Mouse (Mus musculus) frontal cortex, postnatal 14 days (tissue): Measurements from ENCODE around the gene Hdac5.

Experiments
- DNase-seq, 2 experiments: peaks; one replicate each; pipeline ENCODE4 v3.0.0; 2022; ENCODE audit warnings: low spot score in 2 of 2

The Hdac5 gene

DNA sequence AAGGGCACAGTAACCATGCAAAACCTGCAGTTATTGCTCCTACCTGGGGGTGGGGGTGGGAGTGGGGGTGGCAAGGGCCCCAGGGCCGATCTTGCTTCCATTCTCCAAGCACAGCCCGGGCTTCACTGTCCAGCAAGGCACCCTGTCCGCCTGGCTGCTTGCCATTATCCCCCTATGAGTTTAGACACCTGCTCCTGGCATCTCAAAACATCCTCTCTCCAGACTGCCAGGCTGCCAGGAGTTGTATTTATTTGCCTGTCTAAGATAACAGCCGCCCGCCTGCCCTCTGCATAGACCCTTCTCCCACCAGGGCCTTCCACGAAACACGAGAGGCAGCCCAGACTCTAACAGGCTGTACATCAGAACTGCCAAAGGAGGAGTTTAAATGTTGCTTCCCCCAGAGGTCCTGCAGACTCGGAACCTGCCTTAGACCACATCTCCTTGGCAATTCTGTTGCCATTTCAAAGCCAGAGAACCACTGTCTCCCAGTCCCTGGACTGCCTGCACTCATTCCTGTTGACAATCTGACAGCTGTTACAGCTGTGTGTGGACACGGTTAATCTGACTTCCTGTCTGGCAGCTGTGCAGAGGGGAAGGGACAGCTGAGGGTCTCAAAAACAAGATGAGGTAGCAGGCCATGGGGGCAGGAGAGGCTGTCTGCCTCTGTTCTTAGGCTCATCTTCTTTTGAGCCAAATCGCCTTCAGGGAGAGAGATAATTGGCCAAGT is 15.4 kb downstream of the Hdac5 start:
- no peak for DNase-seq

DNA sequence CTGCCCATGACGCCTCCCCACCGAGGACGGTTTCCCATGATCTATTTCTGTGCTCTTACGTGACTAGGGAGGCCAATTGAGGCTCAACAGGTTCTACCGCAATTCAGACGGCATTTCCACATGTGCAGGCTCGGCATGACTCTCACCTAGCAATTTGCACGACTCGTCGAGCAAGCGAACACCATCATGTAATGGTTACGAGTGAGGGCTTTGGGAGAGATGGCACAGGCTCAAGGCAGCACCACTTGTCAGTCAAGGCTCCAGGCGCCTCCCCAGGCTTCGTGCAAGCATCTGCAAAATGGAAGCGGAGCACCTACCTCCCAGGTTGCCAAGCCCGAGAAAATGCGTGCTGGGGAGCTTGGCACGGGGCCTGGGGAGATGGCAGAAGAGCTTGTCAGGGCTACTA is 18.0 kb downstream of the Hdac5 start:
- DNase-seq, result no peak

- no peak for DNase-seq
Measured at GRCm38 (mm10) chr11:102211011-102211410, 19.0 kb downstream of the Hdac5 start.

DNA sequence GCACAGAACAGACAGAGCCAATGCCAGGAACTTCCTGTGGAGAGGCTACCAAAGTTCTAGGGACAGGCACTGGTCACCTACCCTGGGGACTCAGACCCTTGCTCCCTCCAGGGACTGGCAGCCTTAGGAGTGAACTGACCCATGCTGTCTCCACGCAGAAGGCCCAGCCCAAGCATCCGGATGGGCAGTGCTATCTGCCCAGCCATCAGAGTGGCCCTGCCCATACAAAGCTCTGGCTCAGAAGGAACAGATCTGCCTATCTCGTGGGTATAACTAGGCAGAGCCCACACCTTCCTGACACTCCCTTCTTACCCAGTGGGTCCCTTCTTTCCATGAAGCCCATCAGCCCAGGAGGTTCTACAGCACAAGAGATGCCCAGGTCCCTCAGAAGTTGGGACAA is 19.8 kb downstream of the Hdac5 start:
- DNase-seq, result no peak

DNA sequence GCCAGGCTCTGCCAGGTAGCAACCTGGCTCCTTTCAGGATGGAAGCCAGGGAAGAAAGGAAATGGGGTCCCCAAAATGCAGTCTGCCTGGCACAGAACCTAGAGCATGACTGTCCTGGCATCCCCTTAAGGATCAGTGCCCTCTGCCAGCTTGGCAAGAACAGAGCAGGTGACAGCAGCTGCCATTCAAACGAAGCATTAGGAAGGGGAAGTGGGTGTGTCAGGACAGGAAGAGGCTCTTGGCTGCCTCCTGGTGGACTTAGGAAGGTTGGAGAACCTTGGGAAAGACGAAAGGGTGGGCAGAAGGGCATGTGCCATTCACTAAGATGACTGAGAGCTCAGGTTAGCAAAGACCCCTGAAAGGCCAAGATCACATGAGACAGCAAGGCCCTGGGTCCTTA is 20.2 kb downstream of the Hdac5 start:
- DNase-seq, result no peak

DNA sequence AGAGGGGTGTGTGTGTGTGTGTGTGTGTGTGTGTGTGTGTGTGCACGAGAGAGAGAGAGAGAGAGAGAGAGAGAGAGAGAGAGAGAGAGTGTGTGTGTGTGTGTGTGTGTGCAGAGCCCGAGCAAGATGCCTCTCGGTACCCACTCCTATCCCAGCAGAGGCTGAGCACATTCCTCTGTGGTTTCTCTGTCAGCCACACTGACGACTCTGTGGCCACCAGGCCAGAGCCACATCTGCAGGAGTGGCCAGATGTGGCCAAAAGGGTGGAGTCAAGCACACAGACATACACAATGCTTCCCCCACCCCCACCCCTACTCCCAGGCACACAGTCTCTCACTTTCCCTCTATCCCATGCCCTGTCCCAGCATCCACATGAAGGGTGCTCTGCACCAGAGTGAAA is 21.1 kb downstream of the Hdac5 start:
- no peak for DNase-seq

GRCm38 (mm10) chr11:102207825-102208777 is 21.9 kb downstream of the Hdac5 start:
- DNase-seq, result no peak

DNA sequence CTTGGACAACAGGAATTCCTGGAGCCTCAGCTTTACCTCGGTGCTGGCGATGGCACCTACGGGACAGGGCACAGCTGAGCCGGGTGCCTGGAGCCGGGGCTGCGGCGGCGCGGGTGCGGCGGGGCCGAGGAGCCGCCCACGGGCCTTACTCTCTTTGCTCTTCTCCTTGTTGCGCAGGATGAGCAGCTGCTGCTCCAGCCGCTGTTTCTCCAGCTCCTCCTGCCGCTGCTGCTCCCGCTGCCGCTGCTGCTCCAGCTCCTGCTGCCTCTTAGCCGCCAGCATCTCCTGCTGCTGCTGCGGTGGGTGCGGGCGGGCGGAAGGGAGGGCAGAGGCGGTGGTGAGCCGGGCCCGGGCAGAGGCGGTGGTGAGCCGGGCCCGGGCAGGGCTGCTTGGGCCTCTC is 23.5 kb downstream of the Hdac5 start:
- DNase-seq, result no peak

DNA sequence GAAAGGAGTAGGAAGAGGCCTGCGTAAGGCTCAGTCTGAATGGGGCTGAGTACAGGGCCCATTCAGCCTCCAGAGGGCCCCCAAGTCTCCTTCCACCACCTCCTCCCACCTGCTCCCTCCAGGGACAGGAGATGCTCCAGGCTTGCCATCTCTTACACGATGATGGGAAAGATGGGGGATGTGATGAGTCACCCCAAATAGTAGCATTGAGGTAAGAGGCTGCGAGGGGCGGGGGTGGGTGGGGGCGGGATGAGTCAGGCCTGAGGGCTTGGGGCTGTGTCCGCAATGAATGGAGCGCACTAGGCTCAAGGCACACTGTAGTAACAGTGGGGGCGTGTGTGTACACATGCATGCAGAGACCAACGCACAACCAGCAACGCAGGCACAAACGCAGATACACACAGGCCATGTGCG is 28.6 kb downstream of the Hdac5 start:
- DNase-seq, result no peak

GRCm38 (mm10) chr11:102199856-102200255 is 30.1 kb downstream of the Hdac5 start:
- peak in 1 of 2 experiments; percentile 4 for DNase-seq

DNA sequence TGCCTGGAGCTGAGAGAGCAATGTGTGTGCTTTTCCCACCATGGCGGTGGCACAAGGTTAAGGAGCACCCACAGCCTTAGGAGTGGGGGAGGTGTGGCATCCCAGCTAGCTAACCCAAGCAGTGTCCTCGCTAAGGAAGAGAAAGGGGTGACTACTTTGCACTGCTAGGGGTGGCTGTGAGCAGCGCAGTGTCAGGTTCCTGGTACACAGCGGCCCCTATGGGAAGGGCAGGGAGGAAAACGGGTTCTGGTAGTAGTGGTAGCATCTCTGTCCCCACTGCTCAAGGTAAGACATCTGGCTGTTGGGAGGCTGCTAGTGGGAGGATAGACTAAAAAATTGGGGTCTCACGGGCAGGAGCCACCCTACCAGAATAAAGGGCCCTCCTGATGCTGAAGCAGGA is 31.7 kb downstream of the Hdac5 start:
- DNase-seq, result no peak

GRCm38 (mm10) chr11:102196018-102196797 is 33.8 kb downstream of the Hdac5 start:
- DNase-seq, result peak in 1 of 2 experiments; percentile 34

DNA sequence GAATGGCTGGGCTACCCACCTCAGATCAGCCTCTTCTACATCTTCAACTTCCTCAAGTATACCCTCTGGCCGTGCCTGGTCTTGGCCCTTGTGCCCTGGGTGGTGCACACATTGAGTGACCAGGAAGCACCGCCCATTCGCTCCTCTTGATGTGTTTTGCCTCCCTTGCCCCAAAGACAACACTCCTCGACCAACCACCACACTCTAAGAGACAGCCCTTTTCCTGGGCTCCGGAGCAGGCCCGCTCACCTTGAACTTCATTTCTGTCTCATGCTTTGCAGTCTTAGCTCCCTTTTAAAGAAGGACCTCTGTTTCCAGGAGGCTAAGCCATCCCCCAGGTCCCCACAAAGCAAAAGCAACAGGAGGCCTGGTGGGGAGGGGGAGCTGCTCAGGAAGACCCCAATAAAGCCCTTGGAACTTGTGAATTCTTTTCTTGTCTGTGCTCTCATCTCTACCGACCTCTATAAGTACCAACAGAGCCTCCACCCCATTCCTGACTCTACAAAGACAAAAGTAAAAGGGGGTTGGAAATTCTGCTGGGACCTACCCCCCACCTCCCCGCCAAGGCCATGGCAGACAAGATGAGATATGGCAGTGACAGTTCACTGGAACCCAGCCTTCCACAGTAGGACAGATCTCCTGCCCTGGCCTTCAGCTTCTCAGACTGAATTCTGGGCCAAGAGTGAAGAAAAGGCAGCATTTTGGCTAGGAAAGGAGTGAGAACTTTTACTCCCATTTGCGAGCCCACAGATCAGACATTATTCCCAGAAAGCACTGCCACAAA is 36.1 kb downstream of the Hdac5 start:
- peak in 1 of 2 experiments; percentile 8 for DNase-seq

DNA sequence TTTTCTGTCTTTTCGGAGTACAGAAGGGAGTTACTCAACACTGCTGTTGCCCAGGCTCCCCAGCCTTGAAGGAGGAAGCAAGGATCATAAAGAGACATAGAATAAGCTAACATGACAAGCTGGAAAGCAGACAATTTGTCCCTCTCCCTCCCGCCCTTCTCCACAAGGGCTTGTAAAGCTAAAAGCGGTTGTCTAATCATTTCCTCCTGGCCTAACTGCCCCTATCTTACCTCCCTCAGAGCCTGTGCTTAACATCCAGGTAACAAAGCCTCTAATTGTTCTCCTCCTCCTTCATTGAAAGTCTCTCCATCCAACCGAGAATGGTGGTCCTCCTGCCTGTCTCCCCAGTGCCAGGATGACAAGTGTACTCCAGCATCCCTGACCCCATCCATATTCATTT is 39.1 kb downstream of the Hdac5 start:
- no peak for DNase-seq

DNA sequence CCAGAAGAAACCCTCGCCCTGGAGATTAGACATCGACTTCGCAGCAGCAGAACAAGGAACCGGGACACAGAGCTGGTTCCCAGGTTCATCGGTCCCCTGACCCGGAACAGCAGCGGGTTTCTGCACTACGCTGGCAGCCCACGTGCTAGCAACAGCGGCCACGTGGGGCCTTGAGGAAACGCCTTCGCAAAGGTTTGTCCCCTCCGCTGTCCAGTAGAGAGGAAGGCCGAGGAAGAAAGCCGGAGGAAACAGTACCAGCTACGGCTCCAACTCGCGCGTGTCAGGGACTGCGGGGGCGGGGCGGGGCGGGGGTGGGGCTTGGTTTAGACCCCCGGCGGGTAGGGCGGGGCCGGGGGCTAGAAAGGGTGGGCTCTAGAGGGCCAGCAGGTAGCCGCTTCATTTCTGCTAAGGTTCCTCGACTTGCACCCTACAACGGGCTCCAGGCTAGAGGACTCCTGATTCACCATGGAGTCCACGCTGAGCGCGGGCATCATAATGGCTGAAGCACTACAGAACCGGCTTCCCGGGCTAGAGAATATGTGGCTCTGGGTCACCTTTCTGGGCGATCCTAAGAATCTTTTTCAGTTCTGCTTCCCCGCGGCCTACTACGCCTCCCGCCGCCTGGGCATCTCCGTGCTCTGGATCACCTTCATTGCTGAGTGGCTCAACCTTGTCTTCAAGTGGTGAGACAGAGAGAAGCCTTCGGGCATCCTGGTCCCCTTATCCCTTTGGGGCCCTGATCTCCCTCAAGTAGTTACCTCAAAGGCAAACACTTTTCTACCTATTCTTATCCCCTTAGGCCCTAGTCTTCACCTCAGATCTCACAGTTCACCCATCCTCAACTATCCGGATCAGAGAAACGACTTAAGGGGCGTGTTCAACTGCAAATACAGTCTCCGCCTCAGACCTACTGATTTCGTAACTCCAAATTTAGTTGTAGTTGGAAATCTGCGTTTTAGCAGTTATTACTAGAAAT is 40.2 kb downstream of the Hdac5 start, which contains the start of gene G6pc3:
Gene G6pc3, plus strand, starts transcription at position 160 of the 976 bp plus-strand sequence.
- peak; percentile 75 to 86 for DNase-seq

DNA sequence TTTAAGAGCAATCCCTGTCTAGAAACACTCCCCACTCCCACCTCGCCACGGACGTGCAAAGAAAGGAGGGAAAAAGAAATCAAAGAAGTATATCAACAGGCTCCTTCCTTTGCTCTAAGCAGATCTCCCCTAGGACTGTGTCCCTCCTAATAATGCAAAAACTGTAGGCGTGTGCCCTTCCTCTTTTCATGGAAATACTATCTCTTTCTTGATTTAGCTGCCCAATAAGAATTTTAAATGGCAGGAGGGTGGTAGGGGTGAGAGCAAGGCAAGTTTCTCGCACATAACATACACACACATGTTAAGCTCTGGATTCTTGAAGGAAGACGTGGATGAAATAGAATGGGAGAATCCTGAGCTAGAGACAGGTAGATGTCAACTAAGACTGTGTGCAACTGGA is 41.0 kb downstream of the Hdac5 start:
- no peak for DNase-seq

DNA sequence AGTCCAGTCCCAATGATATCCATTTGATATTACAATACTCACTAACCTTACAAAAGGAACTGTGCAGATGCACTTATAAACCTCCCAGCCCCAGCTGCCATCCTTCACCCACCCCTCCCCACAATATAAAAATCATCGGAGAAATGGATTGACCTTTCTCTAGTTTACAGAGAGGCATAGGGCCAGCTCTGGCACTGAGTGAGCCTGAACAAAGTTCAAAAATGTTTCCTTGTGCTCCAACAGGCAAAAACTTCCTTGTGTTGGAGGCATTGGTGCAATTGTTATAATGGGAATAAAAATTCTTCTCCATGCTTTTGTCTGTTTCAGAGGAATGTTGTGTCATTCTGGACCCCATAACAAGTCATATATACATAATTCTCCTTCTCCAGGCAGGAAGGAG is 43.7 kb downstream of the Hdac5 start:
- DNase-seq, result no peak

- DNase-seq, result no peak
Measured at GRCm38 (mm10) chr11:102185677-102186076, 44.3 kb downstream of the Hdac5 start.

DNA sequence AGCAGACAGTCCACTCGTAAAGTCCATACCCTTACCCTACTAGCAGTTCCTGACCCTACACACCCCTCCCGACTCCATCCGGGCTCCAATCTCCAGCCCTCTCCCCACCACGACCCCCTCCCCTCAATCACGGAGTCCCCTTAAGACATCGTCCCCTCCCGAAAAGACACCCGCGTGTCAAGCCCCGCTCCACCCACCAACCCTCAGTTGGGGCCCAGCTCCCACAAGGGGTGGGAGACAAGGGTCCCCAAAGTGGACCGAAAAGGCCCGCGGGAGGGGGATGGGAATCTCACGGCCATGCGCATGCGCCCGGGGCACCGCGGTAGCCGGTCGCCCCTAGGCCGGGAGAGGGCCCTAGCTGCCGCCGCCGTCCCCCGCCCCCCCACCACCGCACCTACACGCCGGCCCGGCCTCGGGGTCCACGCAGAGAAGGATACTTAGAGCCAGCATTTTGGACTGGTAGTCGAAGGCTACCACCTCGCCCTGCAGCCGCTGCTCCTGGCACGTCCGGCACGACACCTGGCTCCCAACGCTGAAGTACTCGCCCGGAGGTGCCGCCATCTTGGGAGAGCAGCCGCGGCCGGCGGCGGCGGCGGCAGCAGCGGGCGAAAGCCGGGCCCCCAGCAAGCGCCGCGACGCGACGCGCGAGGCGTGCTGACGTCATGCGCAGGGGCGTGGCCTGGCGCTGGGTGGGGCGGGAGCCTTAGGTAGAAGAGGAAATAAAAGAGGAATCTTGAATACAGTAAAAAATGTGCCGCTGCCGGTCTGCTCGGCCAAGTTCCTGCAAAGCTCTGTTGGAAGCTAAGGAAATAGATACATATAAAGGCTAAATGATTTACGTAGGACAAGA is 45.1 kb downstream of the Hdac5 start, which contains the start of gene Lsm12:
Gene Lsm12, minus strand, starts transcription at position 651 of the 850 bp plus-strand sequence.
- peak; percentile 87 to 93 for DNase-seq
